Mouse (Mus musculus): ENCODE results near the gene Fxyd5.

DNA sequence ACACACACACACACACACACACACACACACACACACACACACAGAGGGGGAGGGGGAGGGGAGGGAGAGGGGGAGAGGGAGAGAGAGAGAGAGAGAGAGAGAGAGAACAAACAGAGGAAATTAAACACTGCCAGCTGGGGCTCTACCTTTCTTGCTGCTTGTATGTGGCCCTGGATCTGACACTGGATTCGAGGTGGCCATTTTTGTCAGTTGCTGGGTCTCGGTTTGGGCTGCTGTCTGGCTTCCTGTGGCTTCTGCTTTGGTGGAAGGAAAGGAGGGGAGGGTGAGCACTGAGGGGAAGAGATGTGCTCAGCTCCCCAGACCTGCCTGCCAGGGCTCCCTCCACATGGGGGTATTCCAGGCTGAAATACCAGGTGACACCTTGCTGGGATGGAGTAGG lies 4.6 kb downstream of the Fxyd5 start:
- no peak for TF ChIP-seq POLR2A (IDR thresholded peaks at IDR 0.05; ENCODE audit: control insufficient read depth, low read depth, low read length)
- TF ChIP-seq CTCF (IDR thresholded peaks at IDR 0.05; ENCODE audit: control insufficient read depth, insufficient read depth, insufficient replicate concordance, low read depth, low read length) = no peak
